Mouse (Mus musculus): ENCODE data around the gene Timd2.
"Not testable (repeated sequence)": the region's sequence is repeated elsewhere in the genome, so short reads cannot be mapped to it uniquely, and the experiment has no call there.

GRCm38 (mm10) chr11:46635516-46635915 is 71.3 kb downstream of the Timd2 start:
- TF ChIP-seq CTCF, EP300 (IDR thresholded peaks at IDR 0.05; ENCODE audit: low read depth): not testable (repeated sequence)

All from liver, embryonic 14.5 days (tissue).